Mouse (Mus musculus) thymus, adult 2 months (tissue): ENCODE data around the gene Tspan5. TPM values are rescaled to one million over a fixed set of nuclear protein-coding genes. Genes with fewer than 3 reads are reported as not detected.

Experiments used
- DNase-seq: peaks from one replicate; pipeline ENCODE4 v3.0.0; 2021
- H3K27ac ChIP-seq: fragments of 200-500 bp; 2 replicates; pipeline ENCODE4 v1.5.1; 2012; ENCODE audit warnings: low read length, control low read depth; ENCODE audit not compliant: control insufficient read depth, insufficient read depth
- H3K27me3 ChIP-seq: fragments of 200-500 bp; 2 replicates; pipeline ENCODE4 v1.6.1; 2012; ENCODE audit warnings: mild to moderate bottlenecking, low read length, moderate library complexity, mixed read lengths; ENCODE audit not compliant: control insufficient read depth, insufficient read depth
- H3K36me3 ChIP-seq: fragments of 200-500 bp; 2 replicates; pipeline ENCODE4 v1.6.1; 2012; ENCODE audit warnings: mild to moderate bottlenecking, low read length, moderate library complexity; ENCODE audit not compliant: control insufficient read depth, insufficient read depth
- H3K4me1 ChIP-seq: fragments of 200-500 bp; replicated peaks from 2 replicates; pipeline ENCODE4 v1.6.1; 2012; ENCODE audit warnings: low read length; ENCODE audit not compliant: control insufficient read depth, insufficient read depth
- H3K4me3 ChIP-seq: fragments of 200-500 bp; 2 replicates; pipeline ENCODE4 v1.5.1; 2012; ENCODE audit warnings: mild to moderate bottlenecking, low read length, control low read depth, moderate library complexity; ENCODE audit not compliant: control insufficient read depth, insufficient read depth
- CTCF ChIP-seq: fragments of 200-500 bp; IDR thresholded peaks from 2 replicates; pipeline ENCODE4 v1.5.1; 2012; ENCODE audit warnings: mild to moderate bottlenecking, control low read depth, low read length, moderate library complexity, borderline replicate concordance; ENCODE audit not compliant: control insufficient read depth, poor library complexity, insufficient read depth; ENCODE audit errors: extremely low read depth
- POLR2A ChIP-seq: fragments of 200-500 bp; IDR thresholded peaks from 2 replicates; pipeline ENCODE4 v1.6.1; 2012; ENCODE audit warnings: mild to moderate bottlenecking, low read length, control low read depth, moderate library complexity; ENCODE audit not compliant: control insufficient read depth, poor library complexity, insufficient read depth; ENCODE audit errors: extremely low read depth
- WGBS: fragments of 180-500 bp; shearing (Covaris S2); methylation state at CpG from one replicate; pipeline ENCODE4 v1.1.7; 2018; 5-methylcytosine and 5-hydroxymethylcytosine counted together
- polyA plus RNA-seq: library from polyadenylated mRNA; depleted of rRNA; stranded (reverse); fragments of >200 nt; gene quantifications from 2 replicates; pipeline ENCODE4 v1.2.3, GENCODE M21; 2012

The Tspan5 gene
- polyA plus RNA-seq, 1 experiment = 15.9 TPM

- Histone ChIP-seq H3K27me3 (no peaks in the 10 kb centered on the region), H3K4me1 (no peaks in the 10 kb centered on the region), H3K36me3 (no peaks in the 10 kb centered on the region), H3K27ac (no peak overlapping the region), H3K4me3 (no peak overlapping the region)
- TF ChIP-seq POLR2A (no peak), CTCF (no peak)
- no peak for DNase-seq
- 98% methylated on average over 8 of the region's 8 CpGs for WGBS
Measured at GRCm38 (mm10) chr3:138727571-138727970, 14.4 kb upstream of the Tspan5 start.

- Histone ChIP-seq H3K27ac (no peak overlapping the region), H3K27me3 (no peaks in the 10 kb centered on the region), H3K4me3 (no peak overlapping the region), H3K36me3 (no peaks in the 10 kb centered on the region), H3K4me1 (no peaks in the 10 kb centered on the region)
- WGBS = 92% methylated on average over 3 of the region's 3 CpGs
- no peak for TF ChIP-seq CTCF
- no peak for DNase-seq
Measured at GRCm38 (mm10) chr3:138728840-138729239, 13.2 kb upstream of the Tspan5 start.

- Histone ChIP-seq H3K36me3 (no peaks in the 10 kb centered on the region), H3K4me1 (peaks cover under 1% of the 10 kb centered on the region; the same call in 1 of the 2 replicates)
Measured at GRCm38 (mm10) chr3:138730812-138731211, 11.2 kb upstream of the Tspan5 start.

GRCm38 (mm10) chr3:138735760-138736159 is 6.2 kb upstream of the Tspan5 start:
- DNase-seq = no peak
- no peaks in the 10 kb centered on the region for H3K27me3 ChIP-seq
- peaks cover 5% of the 10 kb centered on the region; the same call in 1 of the 2 replicates for H3K4me1 ChIP-seq
- 80% methylated on average over 5 of the region's 5 CpGs for WGBS
- no peak overlapping the region for H3K4me3 ChIP-seq
- H3K36me3 ChIP-seq = no peaks in the 10 kb centered on the region
- H3K27ac ChIP-seq = no peak overlapping the region
- no peak for TF ChIP-seq CTCF
- no peak for TF ChIP-seq POLR2A

More at GRCm38 (mm10) chr3:138730812-138731211, 11.2 kb upstream of the Tspan5 start:
- no peaks in the 10 kb centered on the region for H3K27me3 ChIP-seq
- no peak for TF ChIP-seq POLR2A
- no peak for TF ChIP-seq CTCF
- H3K27ac ChIP-seq = no peak overlapping the region
- H3K4me3 ChIP-seq = no peak overlapping the region
- DNase-seq = no peak
- 56% methylated on average over 3 of the region's 3 CpGs for WGBS

- Histone ChIP-seq H3K36me3 (no peaks in the 10 kb centered on the region), H3K27me3 (no peaks in the 10 kb centered on the region), H3K4me3 (no peak overlapping the region), H3K4me1 (peaks cover 23% of the 10 kb centered on the region), H3K27ac (no peak overlapping the region)
- TF ChIP-seq POLR2A (no peak), CTCF (no peak)
- DNase-seq = no peak
- WGBS = 85% methylated on average over 4 of the region's 4 CpGs
Measured at GRCm38 (mm10) chr3:138739150-138739700, 2.8 kb upstream of the Tspan5 start.

- WGBS = 78% methylated on average over 3 of the region's 3 CpGs
- no peak overlapping the region for H3K27ac ChIP-seq
Measured at GRCm38 (mm10) chr3:138740291-138740690, 1.7 kb upstream of the Tspan5 start.

More at GRCm38 (mm10) chr3:138740291-138740690, 1.7 kb upstream of the Tspan5 start:
- H3K36me3 ChIP-seq = no peaks in the 10 kb centered on the region
- H3K27me3 ChIP-seq = no peaks in the 10 kb centered on the region
- H3K4me3 ChIP-seq = no peak overlapping the region
- DNase-seq = no peak
- H3K4me1 ChIP-seq = peaks cover 23% of the 10 kb centered on the region
- TF ChIP-seq CTCF = no peak
- no peak for TF ChIP-seq POLR2A
